Mouse (Mus musculus): ENCODE data around the gene Ccdc85b. TPM values are rescaled to one million over a fixed set of nuclear protein-coding genes. Genes with fewer than 3 reads are reported as not detected.

Gene Ccdc85b
- total RNA-seq, 4 experiments from 2014 or later = 8.3 to 10.4 (median 8.9) TPM

DNA sequence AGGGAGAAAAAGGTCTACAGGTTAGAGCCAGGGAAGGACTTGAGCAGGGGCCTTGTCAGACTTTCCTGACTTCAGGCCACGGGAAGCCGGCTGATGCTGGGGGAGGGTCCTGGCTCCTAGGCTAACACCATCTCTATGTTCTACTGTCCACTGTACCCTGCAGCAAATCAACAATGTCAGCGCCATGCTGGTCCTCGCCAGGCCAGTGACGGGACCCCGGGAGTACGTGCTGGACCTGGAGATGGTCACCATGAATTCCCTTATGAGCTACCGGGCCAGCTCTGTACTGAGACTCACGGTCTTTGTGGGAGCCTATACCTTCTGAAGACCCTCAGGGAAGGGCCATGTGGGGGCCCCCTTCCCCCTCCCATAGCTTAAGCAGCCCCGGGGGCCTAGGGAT, 23.7 kb upstream of the Ccdc85b start:
- DNase-seq (ENCODE audit: low spot score) = no peak

DNA sequence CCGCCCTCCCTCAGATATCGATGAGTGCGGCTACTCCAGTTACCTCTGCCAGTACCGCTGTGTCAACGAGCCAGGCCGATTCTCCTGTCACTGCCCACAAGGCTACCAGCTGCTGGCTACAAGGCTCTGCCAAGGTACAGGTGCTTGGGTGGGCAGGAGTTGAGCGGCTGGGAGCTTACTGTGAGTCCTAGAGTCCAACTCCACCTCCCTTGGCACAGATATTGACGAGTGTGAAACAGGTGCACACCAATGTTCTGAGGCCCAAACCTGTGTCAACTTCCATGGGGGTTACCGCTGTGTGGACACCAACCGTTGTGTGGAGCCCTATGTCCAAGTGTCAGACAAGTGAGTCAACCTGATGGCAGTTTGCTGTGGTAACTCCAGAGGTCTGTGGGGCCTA, 22.3 kb upstream of the Ccdc85b start:
- DNase-seq (ENCODE audit: low spot score) = no peak

- no peak for DNase-seq (ENCODE audit: low spot score)
Observed at GRCm38 (mm10) chr19:5477668-5478300, 20.1 kb upstream of the Ccdc85b start.

GRCm38 (mm10) chr19:5477004-5477667, 19.4 kb upstream of the Ccdc85b start:
- DNase-seq (ENCODE audit: low spot score) = no peak

DNA sequence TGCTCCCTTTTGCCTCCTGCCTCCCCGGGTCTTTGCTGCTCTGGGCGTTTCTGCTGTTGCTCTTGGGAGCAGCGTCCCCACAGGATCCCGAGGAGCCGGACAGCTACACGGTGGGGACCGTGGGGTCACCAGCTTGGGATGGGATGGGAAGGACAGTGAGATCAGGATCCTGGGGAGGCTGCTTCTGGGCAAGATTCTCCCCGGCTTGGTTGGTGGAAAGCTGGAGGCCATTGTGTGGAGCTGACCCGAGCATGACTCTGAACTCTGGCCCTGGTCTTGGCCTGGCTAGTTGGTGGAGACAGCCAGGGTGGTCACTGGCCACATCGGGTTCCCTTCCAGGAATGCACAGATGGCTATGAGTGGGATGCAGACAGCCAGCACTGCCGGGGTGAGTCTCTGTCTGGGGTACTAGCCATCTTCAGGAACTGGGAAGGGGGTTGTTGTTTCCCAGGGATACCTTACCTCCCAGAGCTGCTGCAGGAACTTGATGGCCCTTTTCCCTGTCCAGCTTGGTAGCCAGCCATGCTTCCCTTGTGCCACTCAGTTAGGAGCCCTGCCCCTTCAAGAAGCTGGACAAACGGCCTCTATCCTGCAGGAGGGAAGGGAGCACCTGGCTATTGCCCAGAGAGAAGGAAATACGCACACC, 17.5 kb upstream of the Ccdc85b start:
- no peak for DNase-seq (ENCODE audit: low spot score)

DNA sequence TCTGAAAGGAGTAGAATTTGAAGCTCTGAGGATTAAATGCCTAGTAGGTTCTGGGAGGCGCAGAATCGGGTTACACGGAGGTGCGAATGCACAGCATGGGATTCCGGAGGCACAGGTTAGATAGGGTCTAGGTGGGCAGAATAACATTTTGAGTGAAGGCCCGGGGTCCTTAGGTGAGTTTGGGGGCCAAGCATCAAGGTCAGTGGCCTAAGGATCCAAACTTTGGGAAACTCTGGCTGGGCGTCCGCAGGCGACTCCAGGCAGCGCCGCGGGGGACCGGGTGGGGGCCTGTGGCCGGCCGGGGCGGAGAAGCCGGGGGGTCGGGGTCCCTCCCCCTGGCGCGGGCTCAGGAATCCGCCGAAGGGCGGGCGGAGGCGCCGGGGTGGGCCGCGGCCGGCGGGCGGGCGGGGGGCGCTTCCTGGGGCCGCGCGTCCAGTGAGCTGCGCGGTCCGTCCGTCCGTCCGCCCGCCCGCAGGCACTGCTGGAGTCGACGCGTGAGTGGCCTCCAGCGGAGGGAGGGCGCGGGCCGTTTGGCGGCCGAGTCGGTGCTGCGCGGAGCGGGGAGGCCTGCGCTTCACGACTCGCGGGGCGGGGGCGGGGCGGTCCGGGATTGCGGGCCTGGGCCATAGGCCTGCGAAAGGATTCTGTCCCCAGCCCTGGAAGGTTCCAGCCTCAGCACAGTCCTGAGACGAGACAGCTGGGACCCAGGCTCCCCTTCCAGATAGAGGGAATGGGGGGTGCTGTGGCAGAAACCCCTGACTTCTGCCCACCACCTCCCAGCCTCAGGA, 16.8 kb upstream of the Ccdc85b start:
- DNase-seq (ENCODE audit: low spot score) = no peak

GRCm38 (mm10) chr19:5473720-5474119, 16.0 kb upstream of the Ccdc85b start, which contains the start of gene Efemp2:
Efemp2 (plus strand) TSS chr19:5473954.
- DNase-seq (ENCODE audit: low spot score) = peak; percentile 85

GRCm38 (mm10) chr19:5472857-5473256, 15.2 kb upstream of the Ccdc85b start:
- no peak for DNase-seq (ENCODE audit: low spot score)

- DNase-seq (ENCODE audit: low spot score) = no peak
Observed at GRCm38 (mm10) chr19:5471846-5472245, 14.2 kb upstream of the Ccdc85b start.

DNA sequence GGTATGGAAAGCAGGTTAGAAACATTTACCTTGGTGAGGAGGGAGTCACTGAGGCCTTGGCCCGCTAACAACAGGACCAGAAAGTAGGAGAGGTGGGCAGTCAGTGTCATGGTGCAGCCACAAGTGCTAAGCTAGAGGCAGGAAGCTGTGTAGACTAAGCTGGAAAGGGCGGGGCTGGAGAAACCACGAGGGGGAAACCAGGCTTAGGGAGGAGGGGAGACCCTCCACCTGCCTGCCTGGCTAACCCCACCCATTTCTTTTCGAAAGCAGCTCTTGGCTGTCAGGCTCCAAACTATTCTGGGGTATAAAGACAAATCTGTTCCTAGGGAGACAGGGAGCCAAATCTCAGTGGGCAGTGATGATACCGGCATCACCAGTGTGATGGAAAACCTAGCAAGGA, 10.7 kb upstream of the Ccdc85b start, which contains the start of gene Ctsw:
TSS of gene Ctsw (minus strand) at position 134 of the 400 bp plus-strand sequence.
- no peak for DNase-seq (ENCODE audit: low spot score)

DNA sequence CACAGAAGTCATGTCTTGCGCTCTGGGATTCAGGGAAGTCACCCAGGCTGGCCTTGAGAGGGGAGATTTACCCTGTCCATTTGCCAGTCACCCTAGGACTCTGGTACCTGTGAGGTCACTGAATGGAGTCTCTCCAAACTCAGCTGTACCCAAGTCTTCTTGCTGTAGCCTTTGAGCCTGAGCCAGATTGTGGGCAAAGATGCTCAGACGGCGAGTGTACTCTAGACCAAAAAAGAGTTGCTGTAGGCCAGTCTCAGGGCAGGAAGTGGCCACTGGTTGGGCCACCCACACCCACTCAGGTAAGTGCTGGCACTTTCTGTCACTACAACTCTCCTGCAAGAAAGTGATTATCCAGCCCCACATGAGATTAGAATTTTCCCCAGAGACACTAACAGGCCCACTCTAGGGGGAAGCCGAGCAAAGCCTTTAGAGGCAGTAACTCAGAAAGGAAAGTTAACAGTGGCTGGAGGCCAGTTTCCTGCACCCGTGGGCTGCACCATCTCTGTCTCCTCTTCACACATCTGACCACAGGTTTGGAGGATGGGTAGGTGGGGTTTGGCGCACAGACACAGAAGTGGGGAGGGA, 9.3 kb upstream of the Ccdc85b start:
- no peak for DNase-seq (ENCODE audit: low spot score)

GRCm38 (mm10) chr19:5465037-5465436, 7.3 kb upstream of the Ccdc85b start:
- no peak for DNase-seq (ENCODE audit: low spot score)

DNA sequence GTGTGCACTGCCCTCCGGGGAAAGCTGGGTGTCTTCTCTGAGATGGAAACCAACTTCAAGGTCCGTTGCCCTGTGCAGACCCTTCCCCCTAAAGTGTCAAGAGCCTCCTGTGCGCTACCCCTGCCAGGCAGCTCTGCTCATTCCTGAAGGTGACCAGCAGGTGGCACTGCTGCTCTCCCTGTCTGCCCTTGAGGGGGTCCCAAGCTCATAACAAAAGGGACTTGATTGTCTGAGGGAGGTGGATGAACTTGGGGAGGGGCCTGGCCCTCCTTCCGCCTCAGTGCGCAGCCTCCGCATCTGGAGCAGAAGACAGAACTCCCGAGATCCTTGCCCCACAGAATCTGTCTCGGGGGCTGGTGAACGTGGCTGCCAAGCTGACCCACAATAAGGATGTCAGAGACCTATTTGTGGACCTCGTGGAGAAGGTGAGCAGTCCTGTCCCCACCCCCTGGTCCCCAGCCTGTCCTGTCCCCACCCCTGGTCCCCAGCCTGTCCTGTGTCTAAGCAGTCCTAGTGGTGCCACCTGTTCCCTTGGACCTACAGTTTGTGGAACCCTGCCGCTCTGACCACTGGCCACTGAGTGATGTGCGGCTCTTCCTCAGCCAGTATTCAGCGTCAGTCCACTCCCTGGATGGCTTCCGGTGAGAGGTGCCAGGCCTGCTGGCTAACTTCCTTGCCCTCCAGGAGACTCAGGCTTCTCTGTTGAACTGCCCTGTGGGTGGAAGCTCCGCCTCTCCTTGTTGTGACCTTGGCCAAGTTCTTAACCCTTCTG, 6.3 kb upstream of the Ccdc85b start:
- DNase-seq (ENCODE audit: low spot score) = no peak

DNA sequence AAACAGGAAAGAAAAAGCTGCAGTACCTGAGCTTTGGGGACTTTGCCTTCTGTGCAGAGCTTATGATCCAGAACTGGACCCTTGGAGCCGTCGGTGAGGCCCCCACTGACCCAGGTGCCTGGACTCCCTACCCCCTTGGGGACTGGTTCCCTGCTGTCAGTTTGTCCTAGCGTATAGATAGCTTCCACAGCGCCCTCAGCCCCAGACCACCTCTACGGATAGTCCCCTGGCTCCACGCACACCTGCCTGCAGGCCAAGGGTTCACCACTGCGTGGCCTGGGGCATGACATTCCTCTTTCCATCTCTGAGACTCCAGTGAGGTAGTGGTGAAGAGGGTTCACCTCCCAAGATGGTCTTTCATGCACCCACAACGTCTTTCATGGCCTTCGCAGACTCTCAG, 5.5 kb upstream of the Ccdc85b start:
- no peak for DNase-seq (ENCODE audit: low spot score)

- DNase-seq (ENCODE audit: low spot score) = no peak
Observed at GRCm38 (mm10) chr19:5461411-5461810, 3.7 kb upstream of the Ccdc85b start.

GRCm38 (mm10) chr19:5460465-5460911, 2.8 kb upstream of the Ccdc85b start, which contains the start of gene Fibp:
Fibp (plus strand) TSS chr19:5460615.
- DNase-seq (ENCODE audit: low spot score) = peak; percentile 86

DNA sequence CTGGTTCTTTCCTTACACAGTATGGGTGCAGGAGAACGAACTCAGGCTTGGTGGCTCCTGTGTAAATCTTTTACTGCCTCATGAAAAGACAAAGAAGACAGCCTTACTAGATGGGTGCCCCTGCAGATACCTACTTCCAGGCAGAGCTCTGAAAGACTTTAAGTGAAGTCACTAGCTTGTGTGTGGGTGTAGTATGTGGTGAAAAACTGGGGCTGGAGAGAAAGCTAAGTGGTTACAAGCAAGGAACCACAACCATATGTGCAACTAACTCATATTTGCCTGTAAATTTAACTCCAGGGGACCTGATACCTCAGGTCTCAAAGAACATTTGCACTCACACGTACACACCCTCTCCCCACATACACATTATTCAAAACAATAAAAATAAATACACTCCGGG, 2.2 kb upstream of the Ccdc85b start:
- DNase-seq (ENCODE audit: low spot score) = no peak

GRCm38 (mm10) chr19:5459019-5459418, 1.3 kb upstream of the Ccdc85b start:
- DNase-seq (ENCODE audit: low spot score) = no peak

- DNase-seq (ENCODE audit: low spot score) = peak; percentile 95
Observed at GRCm38 (mm10) chr19:5456922-5457745, 560 bp downstream of the Ccdc85b start.

Data from heart, adult 8-10 months (tissue).